Mouse (Mus musculus) layer of hippocampus, adult 18-20 months (tissue): ENCODE results near the gene Olfr1396. TPM values are rescaled to one million over a fixed set of nuclear protein-coding genes. Genes with fewer than 3 reads are reported as not detected.
"Not testable (repeated sequence)": the region's sequence is repeated elsewhere in the genome, so short reads cannot be mapped to it uniquely, and the experiment has no call there.

ENCODE experiments used
- DNase-seq, 2 experiments: peaks; one replicate each; pipeline ENCODE4 v3.0.0; 2022; ENCODE audit warnings: low spot score in 2 of 2
- total RNA-seq, 2 experiments: library from RNA; stranded (reverse); gene quantifications; 2 replicates each; pipeline ENCODE4 v1.2.3; 2021

Olfr1396 gene
- total RNA-seq, 2 experiments from 2014 or later = not detected

- no peak for DNase-seq
These were observed 24.1 kb downstream of the Olfr1396 start for GRCm38 (mm10) chr11:49090551-49090950.

DNA sequence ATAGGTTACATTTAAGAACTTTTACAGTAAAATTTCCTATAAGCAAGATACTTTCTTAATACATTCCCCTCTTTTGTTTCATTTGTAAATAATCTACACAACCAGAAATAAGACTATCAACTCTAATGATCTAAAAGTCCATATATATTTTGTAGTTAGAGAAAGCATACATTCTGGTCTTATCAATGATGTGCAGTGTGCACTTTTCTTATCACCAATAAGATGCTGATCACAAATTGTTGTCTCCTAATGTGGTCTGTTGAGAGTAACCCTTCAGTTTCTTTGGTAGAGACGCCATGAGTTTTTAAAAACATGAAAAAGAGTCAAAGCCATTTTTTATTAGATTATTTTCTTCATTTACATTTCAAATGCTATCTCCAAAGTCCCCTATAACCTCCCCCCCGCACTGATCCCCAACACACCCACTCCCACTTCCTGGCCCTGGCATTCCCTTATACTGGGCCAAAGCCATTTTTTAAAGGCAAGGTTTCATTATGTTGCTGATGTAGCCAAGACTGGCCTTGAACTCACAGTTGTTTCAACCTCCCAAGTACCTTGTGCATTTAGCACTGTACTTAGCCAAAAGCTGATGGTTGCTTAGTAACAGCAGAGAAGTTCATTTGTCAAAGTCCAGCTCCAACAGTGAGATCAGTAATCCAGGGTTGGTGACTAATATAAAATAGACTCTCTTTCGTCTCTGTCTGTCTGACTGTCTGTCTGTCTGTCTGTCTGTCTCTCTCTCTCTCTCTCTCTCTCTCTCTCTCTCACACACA lies 24.8 kb downstream of the Olfr1396 start:
- DNase-seq = no peak

GRCm38 (mm10) chr11:49088990-49089652 lies 25.6 kb downstream of the Olfr1396 start:
- no peak for DNase-seq

DNA sequence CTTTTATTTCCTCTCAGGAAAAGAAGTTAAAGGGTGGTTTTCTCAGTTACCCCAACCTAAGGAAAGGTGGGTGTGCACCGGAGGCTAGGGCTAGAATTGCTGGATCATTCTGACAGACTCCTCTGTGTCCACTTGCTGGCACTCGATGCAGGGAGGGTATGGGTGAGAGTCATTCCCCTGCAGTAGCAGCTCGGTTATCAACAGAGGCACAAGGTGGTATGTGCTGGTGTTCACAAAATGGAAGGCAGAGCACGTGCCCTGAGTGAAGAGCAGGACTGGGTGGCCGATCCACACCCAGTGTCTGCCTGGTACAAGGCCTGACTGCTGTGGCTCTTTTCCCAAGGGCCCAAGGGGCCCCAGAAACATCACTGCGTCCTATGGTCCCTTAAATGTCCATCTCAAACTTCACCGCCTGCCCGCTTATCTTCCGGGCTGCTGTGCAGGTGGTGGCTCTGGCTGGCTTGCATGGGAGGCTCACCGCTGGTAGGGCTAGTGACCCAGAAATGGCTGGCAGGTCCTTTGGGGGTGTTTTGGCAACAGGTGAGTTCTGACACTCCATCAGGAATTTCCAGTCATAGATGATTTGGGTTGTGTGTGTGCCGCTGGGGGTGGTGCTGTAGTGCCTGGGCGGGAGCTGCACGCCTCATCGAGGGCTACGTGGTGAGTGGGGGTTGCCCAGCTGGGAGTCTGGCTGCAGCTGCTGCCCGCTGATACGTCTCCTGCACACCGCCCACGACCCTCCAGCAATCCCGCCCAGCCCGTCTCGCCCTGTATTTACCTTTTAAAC lies 26.7 kb downstream of the Olfr1396 start:
- no peak for DNase-seq

DNA sequence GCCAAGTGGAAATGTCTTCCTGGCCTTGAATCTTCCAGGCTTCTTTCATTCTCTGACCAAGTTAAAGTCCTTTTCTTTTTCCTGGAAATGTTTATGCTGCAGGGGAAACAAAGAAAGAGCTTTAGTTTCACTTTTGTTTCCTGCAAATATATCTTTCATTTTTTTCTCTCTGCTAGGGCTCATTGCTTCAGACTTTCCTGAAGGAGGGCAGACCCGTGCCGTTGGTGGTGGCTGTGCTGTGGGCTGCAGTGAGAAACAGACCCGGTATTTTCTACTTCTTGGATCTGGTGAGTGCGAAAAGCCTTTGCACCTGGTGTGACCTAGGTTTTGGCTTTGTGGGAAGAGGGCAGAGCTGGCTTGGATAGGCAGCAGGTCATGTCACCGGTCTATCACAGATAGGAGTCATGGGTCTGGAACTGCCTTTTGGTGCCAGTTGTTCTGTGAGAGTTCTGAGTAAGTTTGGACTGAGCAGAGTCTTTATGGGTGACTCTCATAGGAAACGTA lies 27.8 kb downstream of the Olfr1396 start:
- no peak for DNase-seq

GRCm38 (mm10) chr11:49084875-49085274 lies 29.8 kb downstream of the Olfr1396 start:
- DNase-seq = no peak

DNA sequence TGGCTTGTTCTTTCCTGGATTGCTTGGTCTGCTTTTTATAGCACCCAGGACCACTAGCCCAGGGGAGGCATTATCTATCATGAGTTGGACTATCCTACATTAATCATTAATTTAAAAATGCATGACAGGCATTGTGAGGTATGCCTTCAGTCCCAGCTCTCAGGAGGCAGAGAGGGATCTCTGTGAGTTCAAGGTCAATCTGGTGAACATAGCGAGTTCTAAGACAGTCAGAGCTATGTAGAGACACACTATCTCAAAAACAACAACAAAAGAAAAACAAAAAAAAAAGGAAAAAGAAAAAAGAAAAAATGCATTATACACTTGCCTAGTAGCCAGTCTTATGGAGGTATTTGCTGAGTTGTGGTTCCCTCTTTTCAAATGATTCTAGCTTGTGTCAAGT lies 30.3 kb downstream of the Olfr1396 start:
- no peak for DNase-seq

GRCm38 (mm10) chr11:49083808-49084207 lies 30.9 kb downstream of the Olfr1396 start:
- DNase-seq = no peak

- DNase-seq = no peak
These were observed 31.5 kb downstream of the Olfr1396 start for GRCm38 (mm10) chr11:49083146-49083545.

GRCm38 (mm10) chr11:49081886-49082285 lies 32.8 kb downstream of the Olfr1396 start:
- DNase-seq = no peak

- DNase-seq = no peak
These were observed 33.3 kb downstream of the Olfr1396 start for GRCm38 (mm10) chr11:49081356-49081755.

DNA sequence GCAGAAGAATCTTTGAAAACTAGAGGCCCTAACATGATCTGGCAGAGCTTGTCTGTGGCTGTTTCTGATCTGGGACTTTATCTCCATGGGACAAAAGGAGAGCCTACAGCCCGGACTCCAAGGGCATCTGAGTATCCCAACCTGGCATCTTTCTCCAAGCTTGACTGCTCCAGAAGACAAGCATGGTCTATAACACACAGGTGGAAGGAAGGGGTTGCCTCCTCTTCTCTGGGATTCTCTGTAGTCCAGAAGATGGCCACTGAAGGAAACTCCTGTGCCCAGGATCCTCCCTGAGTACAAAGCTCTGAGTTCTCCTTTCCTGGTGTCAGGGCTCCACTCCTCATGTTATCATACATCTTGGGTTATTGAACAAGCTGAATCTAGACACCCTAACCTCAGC lies 34.0 kb downstream of the Olfr1396 start:
- DNase-seq = no peak

DNA sequence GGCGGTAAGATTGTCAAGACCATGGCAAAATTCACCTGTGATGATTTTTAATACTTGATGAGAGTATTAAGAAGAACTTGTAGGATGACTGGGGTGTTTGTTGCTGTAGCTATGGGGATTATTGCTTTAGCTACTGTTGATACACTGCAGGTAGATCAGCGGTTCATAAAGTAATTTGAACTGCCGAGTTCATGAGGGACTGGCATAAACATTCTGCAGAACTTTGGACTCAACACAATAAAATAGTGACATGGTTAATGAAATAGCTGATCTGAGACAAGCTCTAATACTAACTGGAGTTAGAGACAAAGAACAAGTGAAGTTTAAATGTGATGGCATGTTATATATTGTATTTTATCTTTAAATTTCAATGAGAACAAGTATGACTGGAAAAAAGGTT lies 36.0 kb downstream of the Olfr1396 start:
- DNase-seq = no peak

- DNase-seq = no peak
These were observed 37.7 kb downstream of the Olfr1396 start for GRCm38 (mm10) chr11:49077012-49077411.

GRCm38 (mm10) chr11:49076001-49076757 lies 38.5 kb downstream of the Olfr1396 start, which contains the start of gene Ifi47:
Gene Ifi47, plus strand, starts transcription at chr11:49076587.
- not testable (repeated sequence) for DNase-seq

- DNase-seq = no peak
These were observed 46.3 kb downstream of the Olfr1396 start for GRCm38 (mm10) chr11:49068358-49068757.

- DNase-seq = not testable (repeated sequence)
These were observed 50.8 kb downstream of the Olfr1396 start, which contains the start of gene Tgtp2 for GRCm38 (mm10) chr11:49063713-49064469. Gene Tgtp2, minus strand, starts transcription at chr11:49064206.

DNA sequence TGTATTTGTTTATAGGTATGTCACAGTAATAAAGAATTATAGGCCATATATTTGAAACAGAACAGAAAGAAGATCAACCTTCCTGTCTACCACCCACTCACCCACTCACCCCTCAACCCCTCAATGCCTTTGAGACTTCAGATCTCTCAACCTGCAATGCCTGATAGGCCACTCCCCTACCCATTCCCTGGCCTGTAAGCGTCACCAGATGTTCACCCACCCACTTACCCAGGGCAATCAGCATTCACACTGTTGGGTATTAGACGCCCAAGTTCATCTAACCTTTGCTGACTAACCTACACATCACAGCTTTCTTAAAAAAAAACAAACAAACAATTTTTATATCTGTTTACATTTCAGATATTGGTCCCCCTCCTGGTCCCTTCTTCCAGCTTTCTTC lies 52.8 kb downstream of the Olfr1396 start:
- not testable (repeated sequence) for DNase-seq

- DNase-seq = not testable (repeated sequence)
These were observed 54.6 kb downstream of the Olfr1396 start for GRCm38 (mm10) chr11:49060061-49060460.
